Mouse (Mus musculus): ENCODE measurements around the gene Tmem252.

DNA sequence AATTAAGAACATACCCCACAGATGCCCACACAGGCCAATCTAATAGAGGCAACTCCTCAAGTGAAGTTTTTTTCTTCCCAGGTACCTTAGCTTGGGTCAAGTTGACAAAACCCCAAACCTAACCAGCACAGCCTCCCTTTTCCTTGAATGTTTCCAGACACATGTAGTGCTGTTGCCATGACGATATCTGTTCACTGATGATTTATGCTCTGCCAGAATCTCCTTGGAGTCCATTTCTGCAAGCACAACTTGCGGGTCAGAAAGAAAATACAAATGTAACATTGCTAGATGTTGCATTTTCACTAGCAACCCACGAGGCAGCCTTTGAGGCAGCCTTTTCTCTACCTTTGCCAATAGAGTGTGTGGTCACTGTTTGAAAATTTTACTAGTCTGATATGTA, 6.3 kb upstream of the Tmem252 start:
- TF ChIP-seq CTCF (IDR thresholded peaks at IDR 0.05; ENCODE audit: insufficient read depth, low read depth, low read length) (no peak), POLR2A (IDR thresholded peaks at IDR 0.05; ENCODE audit: insufficient read depth, low read depth, low read length) (no peak)

Measured in olfactory bulb, adult 2 months (tissue).